Mouse (Mus musculus): Measurements from ENCODE around the gene Tmod2. TPM values are rescaled to one million over a fixed set of nuclear protein-coding genes. Genes with fewer than 3 reads are reported as not detected.
A peak's percentile ranks its signal among the peaks of the same experiment; 100 is the strongest.
"Not testable (repeated sequence)": the region's sequence is repeated elsewhere in the genome, so short reads cannot be mapped to it uniquely, and the experiment has no call there.

The Tmod2 gene
- 3.3 and 7.6 TPM in 2 replicates for polyA plus RNA-seq (2012; rRNA removed)

DNA sequence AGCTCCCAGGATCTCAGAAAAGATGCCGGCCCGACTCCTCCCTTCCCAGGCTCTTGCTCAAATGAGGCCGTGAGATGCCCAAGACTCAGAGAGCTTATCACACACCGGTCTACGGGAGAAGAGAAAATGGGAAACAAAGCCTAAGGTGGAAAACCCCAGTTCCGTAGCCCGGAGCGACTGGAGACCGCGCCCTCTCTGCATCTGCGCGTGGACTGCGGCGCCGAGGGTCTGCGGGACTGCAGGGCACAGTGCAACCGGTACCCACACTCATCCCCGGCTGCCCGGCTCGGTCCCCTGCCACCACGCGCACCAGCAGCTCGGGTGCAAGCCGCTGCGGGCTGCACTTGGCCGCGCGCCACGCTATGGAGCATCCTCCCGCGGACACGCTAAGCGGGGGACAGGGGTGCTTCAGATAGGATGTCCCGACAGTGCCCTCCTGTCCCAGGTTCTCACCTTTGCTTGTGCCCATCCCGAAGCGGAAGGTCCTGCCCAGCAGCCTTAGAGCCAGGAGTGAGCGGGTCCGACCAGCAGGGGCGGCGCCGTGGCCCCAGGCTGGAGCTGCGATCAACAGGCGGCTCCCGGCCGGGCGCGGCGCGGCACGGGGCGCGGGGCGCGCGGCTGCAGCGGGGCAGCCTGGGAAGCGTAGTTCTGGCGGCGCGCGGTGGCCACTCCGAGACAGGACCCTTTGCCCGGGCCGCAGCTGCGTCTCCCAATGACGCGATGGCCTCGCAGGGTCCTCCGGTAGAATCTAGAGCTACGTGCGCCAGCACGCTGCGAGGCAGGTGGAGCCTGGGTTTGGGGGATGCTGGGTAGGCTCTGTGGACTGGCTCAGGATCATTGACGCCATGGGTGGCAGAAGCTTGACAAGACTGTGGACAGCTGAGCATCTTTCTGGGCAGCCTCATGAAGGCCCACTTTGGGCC lies at the start of gene Tmod2:
Gene Tmod2, minus strand, starts transcription at position 755 of the 923 bp plus-strand sequence.
- no peak for DNase-seq
- Histone ChIP-seq H3K4me3 (replicated peaks; ENCODE audit: extremely low read depth, low read depth, low read length) (peak within 1 kb of the TSS; percentile 95), H3K4me1 (ENCODE audit: control insufficient read depth, insufficient read depth, low read length) (no peaks in the 10 kb centered on the region)
- TF ChIP-seq POLR2A (IDR thresholded peaks at IDR 0.05; ENCODE audit: borderline replicate concordance, extremely low read depth, low read depth, low read length) (peak; percentile 52; the same call in 1 of the 2 replicates), CTCF (IDR thresholded peaks at IDR 0.05; ENCODE audit: insufficient read depth, low read length) (no peak)
- WGBS, result under 1% methylated on average over 74 of the region's 74 CpGs

DNA sequence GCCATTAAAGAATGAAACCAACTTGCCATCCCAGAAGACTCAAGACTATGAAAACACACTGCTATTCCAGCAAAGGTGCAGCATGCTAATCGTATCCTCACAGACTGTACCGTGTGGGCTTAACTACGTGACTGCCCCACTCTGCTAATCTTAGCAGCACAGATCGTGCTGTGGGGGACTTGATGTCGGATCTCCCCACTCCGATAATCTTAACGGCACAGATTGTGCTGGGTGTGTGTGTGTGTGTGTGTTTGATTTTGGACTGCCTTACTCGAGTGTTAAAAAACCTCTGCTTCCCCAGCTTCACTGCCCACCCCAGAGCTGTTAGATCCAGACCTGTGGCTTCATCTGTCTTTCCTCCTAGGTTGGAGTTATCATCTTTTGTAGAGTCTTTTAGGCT lies 49.8 kb upstream of the Tmod2 start:
- WGBS, result 83% methylated on average over 8 of the region's 8 CpGs
- H3K4me1 ChIP-seq (ENCODE audit: control insufficient read depth, insufficient read depth, low read length), result no peaks in the 10 kb centered on the region
- no peak overlapping the region for H3K4me3 ChIP-seq (replicated peaks; ENCODE audit: extremely low read depth, low read depth, low read length)
- TF ChIP-seq POLR2A (IDR thresholded peaks at IDR 0.05; ENCODE audit: borderline replicate concordance, extremely low read depth, low read depth, low read length) (no peak), CTCF (IDR thresholded peaks at IDR 0.05; ENCODE audit: insufficient read depth, low read length) (no peak)
- no peak for DNase-seq

DNA sequence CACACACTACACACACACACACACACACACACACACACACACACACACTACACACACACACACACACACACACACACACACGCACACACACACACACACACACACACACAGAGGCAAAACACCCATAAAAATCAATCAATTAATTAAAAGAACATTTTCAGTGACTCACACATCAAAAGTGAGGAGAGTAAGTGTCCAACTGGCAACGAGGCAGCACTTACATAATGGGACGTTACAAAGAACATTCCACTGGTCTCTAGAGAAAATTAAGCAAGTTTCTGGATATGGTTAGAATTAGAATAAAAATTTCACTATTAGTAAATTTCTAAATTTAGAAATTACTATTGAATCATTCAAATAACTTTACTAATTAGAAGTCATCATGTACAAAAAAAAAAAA lies 45.3 kb upstream of the Tmod2 start:
- WGBS, result 63% methylated on average over 3 of the region's 3 CpGs
- not testable (repeated sequence) for H3K4me1 ChIP-seq (ENCODE audit: control insufficient read depth, insufficient read depth, low read length); H3K4me3 ChIP-seq (replicated peaks; ENCODE audit: extremely low read depth, low read depth, low read length); DNase-seq

DNA sequence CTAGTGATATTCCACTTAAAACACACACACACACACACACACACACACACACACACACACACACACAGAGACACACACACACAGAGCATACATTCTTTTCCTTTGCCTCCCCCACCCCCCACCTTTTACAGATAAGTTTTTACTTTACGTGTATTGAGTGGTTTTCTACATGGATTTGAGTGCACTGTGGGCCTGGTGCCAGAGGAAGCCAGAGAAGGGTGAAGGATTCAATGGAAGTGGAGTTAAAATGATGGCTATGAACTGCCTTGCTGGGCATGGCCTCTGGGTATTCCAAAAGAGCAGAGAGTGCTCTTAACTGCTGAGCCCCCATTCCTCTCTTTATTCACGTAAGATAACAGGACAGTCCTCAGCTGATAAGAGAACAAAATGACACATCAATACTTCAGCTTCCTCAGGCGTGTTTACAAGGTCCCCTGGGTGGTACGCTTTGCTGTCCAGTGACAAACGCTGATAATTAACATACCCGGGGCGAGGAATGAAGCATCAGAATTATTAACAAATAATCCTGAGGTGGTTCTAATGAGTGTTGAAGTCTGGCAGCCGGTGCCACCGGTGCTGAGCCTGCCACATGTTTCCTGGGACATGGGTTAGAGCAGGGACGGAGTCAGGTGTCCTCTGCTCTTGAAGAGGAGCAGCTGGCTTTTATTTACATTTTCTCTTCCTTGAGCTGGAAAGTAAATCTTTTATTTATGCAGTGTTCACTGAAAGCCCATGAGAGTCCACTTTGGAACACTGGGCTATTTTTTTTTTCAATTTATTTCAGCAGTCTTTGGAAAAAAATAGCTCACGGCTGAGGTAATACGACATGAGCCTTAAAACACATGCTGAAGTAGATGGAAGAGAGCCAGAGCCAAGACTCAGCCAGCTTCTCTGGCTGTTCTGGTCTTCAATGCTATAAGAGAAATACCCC lies 43.1 kb upstream of the Tmod2 start:
- Histone ChIP-seq H3K4me1 (ENCODE audit: control insufficient read depth, insufficient read depth, low read length) (0 out of 2 replicates have a peak, but pooled peaks cover 2% of the 10 kb centered on the region), H3K4me3 (replicated peaks; ENCODE audit: extremely low read depth, low read depth, low read length) (no peak overlapping the region)
- TF ChIP-seq POLR2A (IDR thresholded peaks at IDR 0.05; ENCODE audit: borderline replicate concordance, extremely low read depth, low read depth, low read length) (no peak), CTCF (IDR thresholded peaks at IDR 0.05; ENCODE audit: insufficient read depth, low read length) (no peak)
- WGBS, result 16% methylated on average over 12 of the region's 12 CpGs
- DNase-seq, result no peak

GRCm38 (mm10) chr9:75645405-75645804 lies 34.3 kb upstream of the Tmod2 start:
- 18% methylated on average over 3 of the region's 3 CpGs for WGBS
- no peaks in the 10 kb centered on the region for H3K4me1 ChIP-seq (ENCODE audit: control insufficient read depth, insufficient read depth, low read length)
- H3K4me3 ChIP-seq (replicated peaks; ENCODE audit: extremely low read depth, low read depth, low read length), result no peak overlapping the region
- no peak for DNase-seq
- TF ChIP-seq POLR2A (IDR thresholded peaks at IDR 0.05; ENCODE audit: borderline replicate concordance, extremely low read depth, low read depth, low read length), result no peak
- no peak for TF ChIP-seq CTCF (IDR thresholded peaks at IDR 0.05; ENCODE audit: insufficient read depth, low read length)

GRCm38 (mm10) chr9:75634226-75634625 lies 23.1 kb upstream of the Tmod2 start:
- TF ChIP-seq POLR2A (IDR thresholded peaks at IDR 0.05; ENCODE audit: borderline replicate concordance, extremely low read depth, low read depth, low read length) (no peak), CTCF (IDR thresholded peaks at IDR 0.05; ENCODE audit: insufficient read depth, low read length) (no peak)
- no peak for DNase-seq
- peaks cover 14% of the 10 kb centered on the region for H3K4me1 ChIP-seq (ENCODE audit: control insufficient read depth, insufficient read depth, low read length)
- no peak overlapping the region for H3K4me3 ChIP-seq (replicated peaks; ENCODE audit: extremely low read depth, low read depth, low read length)
- WGBS, result 78% methylated on average over 4 of the region's 4 CpGs

DNA sequence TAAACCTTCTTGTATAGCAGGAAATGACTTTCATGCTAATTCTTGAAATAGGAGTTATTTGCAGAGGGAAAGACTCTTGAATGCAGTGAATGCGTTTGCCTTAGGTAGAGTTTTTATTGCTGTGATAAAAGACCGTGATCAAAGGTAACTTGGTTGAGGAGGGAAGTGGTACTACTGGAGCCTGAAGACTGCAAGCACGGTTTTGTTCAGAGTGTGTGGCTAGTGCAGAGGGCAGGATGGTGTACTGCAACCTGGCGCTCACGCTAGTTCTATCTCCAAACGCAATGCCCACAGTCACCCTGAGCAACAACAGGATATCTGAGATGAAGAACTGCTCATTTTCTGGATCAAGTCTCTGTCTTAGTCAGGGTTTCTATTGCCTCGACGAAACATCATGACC lies 22.5 kb upstream of the Tmod2 start:
- H3K4me1 ChIP-seq (ENCODE audit: control insufficient read depth, insufficient read depth, low read length), result peaks cover 15% of the 10 kb centered on the region
- no peak overlapping the region for H3K4me3 ChIP-seq (replicated peaks; ENCODE audit: extremely low read depth, low read depth, low read length)
- no peak for DNase-seq
- TF ChIP-seq CTCF (IDR thresholded peaks at IDR 0.05; ENCODE audit: insufficient read depth, low read length) (no peak), POLR2A (IDR thresholded peaks at IDR 0.05; ENCODE audit: borderline replicate concordance, extremely low read depth, low read depth, low read length) (no peak)
- 90% methylated on average over 8 of the region's 8 CpGs for WGBS

GRCm38 (mm10) chr9:75632902-75633301 lies 21.8 kb upstream of the Tmod2 start:
- whole genome bisulfite sequencing, result 50% methylated on average over 1 of the region's 1 CpGs
- DNase-seq, result no peak
- H3K4me3 ChIP-seq (replicated peaks; ENCODE audit: extremely low read depth, low read depth, low read length), result no peak overlapping the region
- TF ChIP-seq CTCF (IDR thresholded peaks at IDR 0.05; ENCODE audit: insufficient read depth, low read length) (peak; percentile 23; the same call in 1 of the 2 replicates), POLR2A (IDR thresholded peaks at IDR 0.05; ENCODE audit: borderline replicate concordance, extremely low read depth, low read depth, low read length) (no peak)
- peaks cover 15% of the 10 kb centered on the region for H3K4me1 ChIP-seq (ENCODE audit: control insufficient read depth, insufficient read depth, low read length)

DNA sequence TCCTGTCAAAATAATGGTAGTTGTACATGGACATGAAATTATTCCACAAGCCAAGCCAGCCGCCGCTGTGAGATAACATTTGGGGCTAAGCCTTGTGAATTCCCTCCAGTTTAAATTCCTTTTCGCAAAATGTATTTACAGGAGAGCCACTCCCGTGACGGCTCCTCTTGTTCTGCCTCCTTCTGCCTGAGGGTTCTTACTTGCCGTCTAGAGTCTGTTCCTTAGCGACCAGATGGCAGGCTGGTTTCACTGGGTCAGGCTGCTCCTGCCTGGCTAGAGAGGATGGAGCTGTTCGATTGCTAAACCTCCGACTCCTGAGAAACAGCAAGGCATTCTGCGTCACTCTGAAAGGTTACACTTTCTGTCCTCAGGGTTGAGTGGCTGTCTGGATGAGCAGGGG lies 21.0 kb upstream of the Tmod2 start:
- DNase-seq, result no peak
- Histone ChIP-seq H3K4me1 (ENCODE audit: control insufficient read depth, insufficient read depth, low read length) (peaks cover 15% of the 10 kb centered on the region), H3K4me3 (replicated peaks; ENCODE audit: extremely low read depth, low read depth, low read length) (no peak overlapping the region)
- TF ChIP-seq POLR2A (IDR thresholded peaks at IDR 0.05; ENCODE audit: borderline replicate concordance, extremely low read depth, low read depth, low read length) (no peak), CTCF (IDR thresholded peaks at IDR 0.05; ENCODE audit: insufficient read depth, low read length) (no peak)
- 55% methylated on average over 10 of the region's 10 CpGs for WGBS

All from lung, adult 2 months (tissue).